Mouse (Mus musculus) megakaryocyte, embryonic 14.5 days (primary cell): Measurements from ENCODE around the gene Aamp. TPM values are rescaled to one million over a fixed set of nuclear protein-coding genes. Genes with fewer than 3 reads are reported as not detected.
"Not testable (repeated sequence)": the region's sequence is repeated elsewhere in the genome, so short reads cannot be mapped to it uniquely, and the experiment has no call there.

ENCODE experiments used
- H3K27me3 ChIP-seq: replicated peaks from 2 replicates; pipeline ENCODE3; 2012; ENCODE audit warnings: inconsistent platforms
- H3K36me3 ChIP-seq: replicated peaks from 2 replicates; pipeline ENCODE3; 2012; ENCODE audit warnings: low read length, inconsistent platforms, mixed read lengths
- H3K4me1 ChIP-seq: 2 replicates; pipeline ENCODE4 v1.6.1; 2012; ENCODE audit warnings: inconsistent platforms
- H3K4me3 ChIP-seq: replicated peaks from 2 replicates; pipeline ENCODE3; 2012; ENCODE audit warnings: moderate library complexity, mild to moderate bottlenecking, inconsistent platforms
- H3K9me3 ChIP-seq: 2 replicates; pipeline ENCODE4 v1.6.1; 2012; ENCODE audit warnings: inconsistent platforms
- FLI1 ChIP-seq: IDR thresholded peaks from 2 replicates; pipeline ENCODE4 v1.6.1; 2012; ENCODE audit warnings: low read length, inconsistent platforms, mixed read lengths
- GATA1 ChIP-seq: IDR thresholded peaks from 3 replicates; pipeline ENCODE4 v1.6.1; 2012; ENCODE audit warnings: mixed read lengths, low read length, inconsistent platforms, borderline replicate concordance
- polyA plus RNA-seq: library from polyadenylated mRNA; stranded (reverse); fragments of >175 nt; gene quantifications from 2 replicates; pipeline ENCODE4 v1.2.3, GENCODE M21; 2012; ENCODE audit warnings: low replicate concordance; ENCODE audit not compliant: insufficient read depth

Aamp gene
- 180 and 228 TPM in 2 replicates for polyA plus RNA-seq

- Histone ChIP-seq H3K4me3 (peak within 1 kb of the TSS; percentile 95), H3K9me3 (no peaks in the 10 kb centered on the region), H3K4me1 (peaks cover 79% of the 10 kb centered on the region), H3K27me3 (no peaks in the 10 kb centered on the region), H3K36me3 (peaks cover 70% of the 10 kb centered on the region)
- TF ChIP-seq GATA1 (no peak), FLI1 (no peak)
These were observed at the start of gene Aamp, which contains the start of gene Pnkd for GRCm38 (mm10) chr1:74284543-74285160. Aamp (minus strand) TSS chr1:74284738. Pnkd (plus strand) TSS chr1:74284930.

GRCm38 (mm10) chr1:74332930-74333329 lies 48.4 kb upstream of the Aamp start:
- Histone ChIP-seq H3K4me3 (peak overlapping the region; percentile 90), H3K27me3 (peaks cover 29% of the 10 kb centered on the region), H3K4me1 (peaks cover 51% of the 10 kb centered on the region), H3K9me3 (peaks cover 12% of the 10 kb centered on the region), H3K36me3 (peaks cover 10% of the 10 kb centered on the region)
- TF ChIP-seq GATA1: no peak
- no peak for TF ChIP-seq FLI1

GRCm38 (mm10) chr1:74332241-74332763 lies 47.8 kb upstream of the Aamp start:
- Histone ChIP-seq H3K4me3 (peak overlapping the region; percentile 90), H3K36me3 (peaks cover 10% of the 10 kb centered on the region), H3K9me3 (peaks cover 12% of the 10 kb centered on the region), H3K4me1 (peaks cover 49% of the 10 kb centered on the region), H3K27me3 (peaks cover 28% of the 10 kb centered on the region)
- no peak for TF ChIP-seq FLI1
- TF ChIP-seq GATA1: no peak

- Histone ChIP-seq H3K9me3 (peaks cover 10% of the 10 kb centered on the region), H3K36me3 (peaks cover 10% of the 10 kb centered on the region), H3K27me3 (peaks cover 21% of the 10 kb centered on the region), H3K4me1 (peaks cover 51% of the 10 kb centered on the region), H3K4me3 (peak overlapping the region; percentile 62)
- TF ChIP-seq FLI1 (no peak), GATA1 (no peak)
These were observed 46.6 kb upstream of the Aamp start for GRCm38 (mm10) chr1:74331046-74331681.

- TF ChIP-seq FLI1: no peak
- no peak for TF ChIP-seq GATA1
- Histone ChIP-seq H3K9me3 (peaks cover 10% of the 10 kb centered on the region), H3K27me3 (peaks cover 10% of the 10 kb centered on the region), H3K4me3 (no peak overlapping the region), H3K36me3 (peaks cover 10% of the 10 kb centered on the region), H3K4me1 (peaks cover 49% of the 10 kb centered on the region)
These were observed 45.4 kb upstream of the Aamp start for GRCm38 (mm10) chr1:74329899-74330431.

- H3K4me3 ChIP-seq, H3K9me3 ChIP-seq, H3K36me3 ChIP-seq, H3K27me3 ChIP-seq: not testable (repeated sequence)
- peaks cover 36% of the 10 kb centered on the region for H3K4me1 ChIP-seq
These were observed 42.4 kb upstream of the Aamp start for GRCm38 (mm10) chr1:74326916-74327315.

GRCm38 (mm10) chr1:74321396-74321795 lies 36.9 kb upstream of the Aamp start:
- H3K36me3 ChIP-seq: no peaks in the 10 kb centered on the region
- H3K4me1 ChIP-seq: peaks cover 22% of the 10 kb centered on the region
- TF ChIP-seq GATA1 (no peak), FLI1 (no peak)
- peaks cover 16% of the 10 kb centered on the region for H3K27me3 ChIP-seq
- H3K4me3 ChIP-seq: no peak overlapping the region
- peaks cover 5% of the 10 kb centered on the region for H3K9me3 ChIP-seq

- Histone ChIP-seq H3K36me3 (no peaks in the 10 kb centered on the region), H3K9me3 (peaks cover 5% of the 10 kb centered on the region), H3K4me1 (peaks cover 37% of the 10 kb centered on the region), H3K4me3 (no peak overlapping the region), H3K27me3 (peaks cover 17% of the 10 kb centered on the region)
- TF ChIP-seq GATA1 (no peak), FLI1 (no peak)
These were observed 34.2 kb upstream of the Aamp start for GRCm38 (mm10) chr1:74318711-74319110.

- Histone ChIP-seq H3K36me3 (no peaks in the 10 kb centered on the region), H3K9me3 (peaks cover 4% of the 10 kb centered on the region), H3K27me3 (peaks cover 5% of the 10 kb centered on the region), H3K4me3 (no peak overlapping the region), H3K4me1 (peaks cover 45% of the 10 kb centered on the region)
- TF ChIP-seq GATA1 (no peak), FLI1 (no peak)
These were observed 31.7 kb upstream of the Aamp start for GRCm38 (mm10) chr1:74316114-74316827.
